Mouse (Mus musculus) urinary bladder, postnatal 25 days (tissue): ENCODE results near the gene Sprn.
"Not testable (repeated sequence)": the region's sequence is repeated elsewhere in the genome, so short reads cannot be mapped to it uniquely, and the experiment has no call there.

Experiments used
- DNase-seq: peaks from one replicate; pipeline ENCODE4 v3.0.0; 2022; ENCODE audit warnings: low spot score

Sprn gene

GRCm38 (mm10) chr7:140141350-140141749 lies 13.3 kb downstream of the Sprn start:
- peak; percentile 61 for DNase-seq

GRCm38 (mm10) chr7:140138021-140138310 lies 16.7 kb downstream of the Sprn start:
- DNase-seq, result no peak

GRCm38 (mm10) chr7:140137135-140138020 lies 17.3 kb downstream of the Sprn start, which contains the start of gene Mtg1:
TSS of gene Mtg1 (plus strand) at chr7:140137564.
- peak; percentile 99 for DNase-seq

GRCm38 (mm10) chr7:140135106-140135770 lies 19.4 kb downstream of the Sprn start:
- DNase-seq, result no peak

- not testable (repeated sequence) for DNase-seq
Observed at GRCm38 (mm10) chr7:140134033-140134432, 20.6 kb downstream of the Sprn start.

- not testable (repeated sequence) for DNase-seq
Observed at GRCm38 (mm10) chr7:140132184-140132583, 22.5 kb downstream of the Sprn start.

GRCm38 (mm10) chr7:140127911-140128310 lies 26.8 kb downstream of the Sprn start:
- DNase-seq, result no peak

GRCm38 (mm10) chr7:140126934-140127333 lies 27.7 kb downstream of the Sprn start:
- DNase-seq, result no peak

- DNase-seq, result no peak
Observed at GRCm38 (mm10) chr7:140126022-140126350, 28.7 kb downstream of the Sprn start.

- DNase-seq, result peak; percentile 94
Observed at GRCm38 (mm10) chr7:140125278-140126021, 29.2 kb downstream of the Sprn start.

- DNase-seq, result no peak
Observed at GRCm38 (mm10) chr7:140124382-140124781, 30.3 kb downstream of the Sprn start.

- no peak for DNase-seq
Observed at GRCm38 (mm10) chr7:140122765-140123164, 31.9 kb downstream of the Sprn start.

GRCm38 (mm10) chr7:140121338-140121910 lies 33.3 kb downstream of the Sprn start:
- no peak for DNase-seq

- no peak for DNase-seq
Observed at GRCm38 (mm10) chr7:140120484-140120883, 34.2 kb downstream of the Sprn start.

GRCm38 (mm10) chr7:140116329-140117054 lies 38.2 kb downstream of the Sprn start, which contains the start of gene Echs1:
TSS of gene Echs1 (minus strand) at chr7:140116476.
- DNase-seq, result peak; percentile 82

- DNase-seq, result no peak
Observed at GRCm38 (mm10) chr7:140115583-140116328, 38.9 kb downstream of the Sprn start, which contains the start of gene Paox. TSS of gene Paox (plus strand) at chr7:140115799.

- no peak for DNase-seq
Observed at GRCm38 (mm10) chr7:140111943-140112342, 42.7 kb downstream of the Sprn start.

- no peak for DNase-seq
Observed at GRCm38 (mm10) chr7:140104009-140104408, 50.7 kb downstream of the Sprn start.

- peak; percentile 83 for DNase-seq
Observed at GRCm38 (mm10) chr7:140101993-140102860, 52.5 kb downstream of the Sprn start, which contains the start of gene Fuom. TSS of gene Fuom (minus strand) at chr7:140102441.

GRCm38 (mm10) chr7:140101498-140101897 lies 53.2 kb downstream of the Sprn start:
- DNase-seq, result no peak
